Mouse (Mus musculus) mesoderm, embryonic 11.5 days (tissue): Measurements from ENCODE around the gene Cdc27.
A peak's percentile ranks its signal among the peaks of the same experiment; 100 is the strongest.

Experiments used
- DNase-seq: peaks from one replicate; pipeline ENCODE4 v3.0.0-alpha.2; 2012; ENCODE audit warnings: low read depth, low spot score

Cdc27 gene

GRCm38 (mm10) chr11:104488292-104488691 lies 62.1 kb downstream of the Cdc27 start:
- no peak for DNase-seq

DNA sequence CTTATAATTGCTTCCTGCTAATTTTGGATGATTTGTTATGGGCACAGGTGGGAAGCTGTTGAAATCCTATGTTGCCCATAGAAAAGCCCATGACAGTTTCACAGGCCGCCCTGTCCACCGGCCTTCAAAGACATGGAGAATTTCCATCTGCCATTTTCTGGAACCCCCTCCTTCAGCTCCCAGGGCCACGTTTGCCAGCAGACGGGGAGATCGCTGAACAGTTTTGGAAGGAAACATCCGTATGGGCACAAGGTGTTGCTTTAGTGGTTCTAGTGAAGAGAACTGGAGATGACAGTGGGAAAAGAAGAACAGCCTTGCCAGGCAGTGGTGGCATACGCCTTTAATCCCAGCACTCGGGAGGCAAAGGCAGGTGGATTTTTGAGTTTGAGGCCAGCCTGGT lies 68.4 kb downstream of the Cdc27 start:
- DNase-seq: no peak

DNA sequence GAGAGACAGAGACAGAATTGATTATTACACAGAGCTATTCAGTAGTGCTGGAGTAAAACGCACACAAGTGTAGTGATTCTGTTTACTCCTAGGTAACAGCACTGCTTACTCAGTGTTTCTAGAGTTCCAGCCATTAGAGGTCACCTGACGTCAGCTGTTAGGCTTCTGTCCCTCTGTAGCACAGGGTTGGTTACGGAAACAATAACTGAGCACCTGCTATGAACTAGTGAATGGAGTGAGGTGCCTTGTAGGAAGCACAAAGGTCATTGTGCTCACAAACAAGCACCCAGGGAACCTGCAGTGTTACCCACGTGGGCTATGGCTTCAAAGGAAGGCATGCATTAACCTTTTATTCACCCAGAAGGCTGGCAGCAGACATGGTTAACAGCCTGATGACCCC lies 70.9 kb downstream of the Cdc27 start:
- no peak for DNase-seq

DNA sequence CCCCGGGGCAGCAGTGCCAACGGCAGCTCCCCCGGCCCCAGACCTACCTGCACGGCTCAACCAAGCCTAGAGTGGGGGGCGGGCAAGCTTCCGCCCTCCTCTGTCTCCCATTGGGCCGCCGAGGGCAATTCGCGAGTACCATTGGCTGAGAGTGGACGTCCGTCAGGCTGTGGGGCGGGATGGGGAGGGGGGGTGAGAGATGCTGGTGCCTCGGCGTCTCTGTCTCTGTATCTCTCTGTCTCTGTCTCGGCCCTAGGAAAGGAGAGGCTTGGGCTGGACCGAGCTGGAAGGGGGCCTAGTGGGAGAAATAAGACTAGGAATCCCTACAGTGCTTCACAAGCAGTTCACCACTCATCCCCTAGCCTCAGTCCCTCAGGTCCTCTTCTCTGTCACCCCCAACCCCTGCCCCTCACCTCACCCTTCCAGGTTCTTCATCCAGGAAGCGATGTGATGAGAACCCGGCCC lies 81.0 kb downstream of the Cdc27 start:
- peak; percentile 95 for DNase-seq

DNA sequence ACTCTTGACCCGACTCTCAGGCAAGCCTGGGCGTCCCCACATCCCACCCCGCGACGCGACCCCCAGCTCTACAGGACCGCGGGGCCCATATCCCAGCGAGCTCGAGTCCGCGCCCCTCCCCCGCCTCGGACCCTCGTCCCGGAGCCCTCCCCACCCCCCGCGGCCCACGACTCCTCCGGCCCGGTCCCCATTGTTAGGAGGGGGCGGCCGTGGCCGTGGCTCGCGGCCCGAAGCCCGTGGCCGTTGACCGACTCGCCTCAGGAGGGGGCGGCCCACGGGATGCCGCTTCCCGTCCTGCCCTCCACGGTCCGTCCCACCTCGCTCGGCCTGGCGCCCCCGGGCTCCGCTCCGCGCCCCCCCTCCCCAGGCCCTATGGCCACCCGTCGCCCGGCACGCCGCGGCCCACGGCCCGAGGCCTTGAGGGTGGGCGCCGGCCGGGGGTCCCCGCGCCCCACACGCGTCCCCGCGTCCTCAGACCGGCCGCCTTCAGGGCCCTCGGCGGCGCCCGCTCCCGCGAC lies 81.6 kb downstream of the Cdc27 start, which contains the start of gene Kansl1:
Gene Kansl1 (minus strand): TSS at position 111 of the 518 bp plus-strand sequence.
- DNase-seq: peak; percentile 36

GRCm38 (mm10) chr11:104467698-104468097 lies 82.7 kb downstream of the Cdc27 start:
- DNase-seq: no peak

DNA sequence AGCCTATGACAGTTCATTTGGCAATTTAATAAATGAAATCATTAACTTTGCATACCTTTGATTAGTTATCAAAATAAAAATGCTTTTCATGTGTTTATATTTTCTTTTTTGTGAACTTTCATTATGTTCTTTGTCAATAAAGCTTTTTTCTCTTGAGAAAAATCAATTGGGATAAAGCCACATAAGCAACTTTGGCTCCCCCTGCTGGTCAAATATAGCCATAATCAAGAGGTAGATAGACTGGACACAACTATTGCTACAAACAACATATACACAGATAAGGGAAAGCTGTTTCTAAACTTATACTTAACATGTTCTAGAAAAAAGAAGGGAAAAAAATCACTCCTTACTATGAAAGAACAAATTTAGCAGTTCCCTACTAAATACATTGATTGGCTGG lies 88.9 kb downstream of the Cdc27 start:
- DNase-seq: peak; percentile 84

DNA sequence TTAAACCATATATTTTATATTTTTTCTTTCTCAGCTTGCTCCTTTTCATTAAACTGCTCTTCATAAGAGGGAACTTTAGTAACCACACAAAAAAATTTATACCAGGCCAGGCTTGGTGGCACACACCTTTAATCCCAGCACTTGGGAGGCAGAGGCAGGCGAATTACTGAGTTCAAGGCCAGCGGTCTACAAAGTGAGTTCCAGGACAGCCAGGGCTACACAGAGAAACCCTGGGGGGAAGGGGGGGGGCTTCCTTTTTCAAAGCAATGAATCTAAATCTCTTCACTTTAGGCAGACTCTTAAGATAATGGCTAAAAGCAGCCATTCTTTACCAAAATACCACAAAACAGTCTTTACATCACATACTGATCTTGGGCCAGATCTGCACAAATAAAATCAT lies 90.7 kb downstream of the Cdc27 start:
- no peak for DNase-seq

- DNase-seq: no peak
Observed at GRCm38 (mm10) chr11:104458507-104458906, 91.9 kb downstream of the Cdc27 start.
